Mouse (Mus musculus) layer of hippocampus, adult 8-10 months (tissue): ENCODE results near the gene Olfr776. TPM values are rescaled to one million over a fixed set of nuclear protein-coding genes. Genes with fewer than 3 reads are reported as not detected.
"Not testable (repeated sequence)": the region's sequence is repeated elsewhere in the genome, so short reads cannot be mapped to it uniquely, and the experiment has no call there.

ENCODE experiments used
- DNase-seq, 2 experiments: peaks; one replicate each; pipeline ENCODE4 v3.0.0; 2022; ENCODE audit warnings: low spot score in 2 of 2
- total RNA-seq, 4 experiments: library from RNA; stranded (reverse); gene quantifications; 2 replicates each; pipeline ENCODE4 v1.2.4; 2022

Gene Olfr776
- not detected for total RNA-seq

DNA sequence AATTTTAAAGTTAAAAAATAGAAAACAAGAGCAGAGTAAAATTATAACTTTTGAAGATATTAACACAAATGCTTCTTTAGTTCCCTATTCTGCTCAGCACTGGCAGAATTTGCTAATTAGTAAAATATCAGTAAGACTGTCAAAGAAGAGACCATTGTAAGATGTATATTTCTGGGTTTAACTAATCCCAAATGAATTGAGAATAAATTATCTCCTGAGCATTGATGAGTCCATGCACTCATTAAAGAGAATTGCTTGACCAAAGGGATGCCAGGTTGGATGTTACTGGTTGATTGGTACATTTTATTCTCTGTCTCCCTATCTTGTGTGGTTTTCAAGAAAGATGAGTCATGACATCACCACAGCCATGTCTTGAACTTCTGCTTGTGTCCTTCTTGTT lies at the start of gene Olfr776:
TSS of gene Olfr776 (plus strand) at position 301 of the 400 bp plus-strand sequence.
- no peak for DNase-seq

DNA sequence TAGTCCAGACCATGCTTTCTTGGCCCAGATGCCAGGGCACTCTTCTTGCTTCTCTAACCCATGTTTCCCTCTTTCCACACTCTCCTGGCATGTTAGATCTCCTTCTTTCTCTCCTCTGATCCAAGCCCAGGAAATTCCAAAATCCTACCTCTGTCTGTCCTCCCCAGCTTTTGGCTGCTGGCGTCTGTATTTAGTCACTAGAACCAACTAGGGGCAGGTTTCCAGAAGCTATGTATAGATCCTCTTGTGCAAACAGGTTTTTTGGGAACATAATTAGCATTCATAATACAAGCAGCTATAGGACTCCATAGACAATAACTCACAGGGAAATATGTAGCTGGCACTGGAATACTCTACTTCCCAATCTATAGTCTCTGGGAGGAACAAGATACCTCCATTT lies 28.2 kb upstream of the Olfr776 start:
- DNase-seq: no peak

DNA sequence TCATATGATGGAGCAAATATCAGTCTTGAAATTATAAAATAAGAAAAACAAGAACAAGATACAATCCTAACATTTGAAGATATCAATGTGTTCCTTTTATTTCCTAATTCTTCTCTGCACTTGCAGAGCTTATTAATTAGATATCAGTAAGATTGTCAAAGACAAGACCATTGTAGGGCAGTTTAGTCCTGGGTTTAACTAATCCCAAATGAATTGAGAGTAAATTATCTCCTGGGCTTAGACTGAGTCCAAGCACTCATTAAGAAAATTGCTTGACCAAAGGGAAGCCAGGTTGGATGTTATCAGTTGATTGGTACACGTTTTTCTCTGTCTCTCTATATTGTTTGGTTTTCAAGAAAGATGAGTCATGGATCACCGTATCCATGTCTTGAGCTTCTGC lies 23.0 kb upstream of the Olfr776 start, which contains the start of gene Olfr774:
TSS of gene Olfr774 (plus strand) at position 301 of the 400 bp plus-strand sequence.
- DNase-seq: no peak

- no peak for DNase-seq
Observed at GRCm38 (mm10) chr10:129248112-129248511, 10.8 kb upstream of the Olfr776 start, which contains the start of gene Olfr775. Gene Olfr775 (plus strand): TSS chr10:129248412.

DNA sequence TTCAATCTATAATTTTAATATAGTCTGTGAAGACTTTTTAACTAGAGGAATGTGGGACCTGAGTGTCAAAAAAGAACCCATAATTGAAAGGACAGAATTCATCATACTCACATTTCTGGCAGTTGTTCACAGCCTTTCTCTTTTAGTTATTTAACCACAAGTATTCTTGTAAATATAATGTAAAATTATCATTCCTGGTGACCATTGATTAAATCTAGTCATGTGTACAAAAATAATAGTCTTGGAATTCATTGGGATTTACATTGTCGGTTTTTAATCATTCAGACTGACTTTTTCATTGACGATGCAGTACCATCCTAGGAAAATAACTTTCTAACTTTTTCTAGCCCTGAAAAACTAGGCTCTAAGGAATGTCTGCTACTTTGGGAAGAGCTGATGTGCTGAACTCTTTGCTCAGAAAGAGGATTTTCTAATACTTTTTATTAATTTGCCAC lies 12.2 kb downstream of the Olfr776 start, which contains the start of gene Olfr777:
TSS of gene Olfr777 (minus strand) at position 405 of the 455 bp plus-strand sequence.
- DNase-seq: no peak

GRCm38 (mm10) chr10:129312973-129313372 lies 54.0 kb downstream of the Olfr776 start:
- DNase-seq: not testable (repeated sequence)

DNA sequence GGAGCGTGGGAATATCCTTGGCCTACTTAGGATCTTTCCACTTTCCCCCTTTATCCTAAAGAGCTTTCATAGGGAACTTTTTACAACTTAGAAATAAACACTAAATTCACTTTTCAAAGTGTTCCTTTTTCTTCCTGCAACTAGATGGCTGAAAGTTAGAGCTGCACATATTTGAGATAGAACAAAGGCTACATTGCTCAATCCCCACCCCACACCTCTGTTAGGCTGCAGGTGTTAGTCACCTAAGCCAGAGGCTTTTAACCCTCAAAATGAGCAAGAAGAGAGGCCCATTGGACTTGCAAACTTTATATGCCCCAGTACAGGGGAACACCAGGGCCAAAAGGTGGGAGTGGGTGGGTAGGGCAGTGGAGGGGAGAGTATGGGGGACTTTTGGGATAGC lies 54.6 kb downstream of the Olfr776 start:
- DNase-seq: not testable (repeated sequence)

Other genes with a start within 250 kb of the Olfr776 start
- not detected for gene Olfr763, start 248.3 kb upstream of the Olfr776 start, total RNA-seq
- gene Olfr764-ps1, start 219.2 kb upstream of the Olfr776 start, total RNA-seq: not detected
- gene Olfr765, start 209.1 kb upstream of the Olfr776 start, total RNA-seq: not detected
- not detected for gene Olfr766-ps1, start 190.2 kb upstream of the Olfr776 start, total RNA-seq
- under 1 TPM in 1 of 4 experiments, not detected in 3; 0.11 TPM for gene Olfr767, start 176.2 kb upstream of the Olfr776 start, total RNA-seq
- not detected for gene Olfr768, start 159.8 kb upstream of the Olfr776 start, total RNA-seq
- gene Olfr769, start 141.3 kb upstream of the Olfr776 start, total RNA-seq: not detected
- gene Olfr770, start 120.1 kb upstream of the Olfr776 start, total RNA-seq: not detected
- not detected for gene Olfr771, start 94.4 kb upstream of the Olfr776 start, total RNA-seq
- gene Olfr772, start 81.2 kb upstream of the Olfr776 start, total RNA-seq: not detected
- gene Olfr773, start 71.7 kb upstream of the Olfr776 start, total RNA-seq: not detected
- gene Olfr774, start 22.9 kb upstream of the Olfr776 start, total RNA-seq: not detected
- under 1 TPM in 1 of 4 experiments, not detected in 3; 0.12 TPM for gene Olfr775, start 10.7 kb upstream of the Olfr776 start, total RNA-seq
- not detected for gene Olfr777, start 12.4 kb downstream of the Olfr776 start, total RNA-seq
- not detected for gene Olfr780, start 59.0 kb downstream of the Olfr776 start, total RNA-seq
- not detected for gene Olfr781, start 69.7 kb downstream of the Olfr776 start, total RNA-seq
- gene Olfr782, start 89.7 kb downstream of the Olfr776 start, total RNA-seq: not detected
- under 1 TPM in 3 of 4 experiments, not detected in 1; 0.14 to 0.23 (median 0.22) TPM for gene Olfr784, start 125.0 kb downstream of the Olfr776 start, total RNA-seq
- gene Olfr785, start 146.3 kb downstream of the Olfr776 start, total RNA-seq: not detected
- gene Olfr786, start 168.2 kb downstream of the Olfr776 start, total RNA-seq: not detected
- gene Olfr787, start 202.7 kb downstream of the Olfr776 start, total RNA-seq: not detected
- gene Olfr788, start 211.9 kb downstream of the Olfr776 start, total RNA-seq: not detected
- not detected for gene Olfr789, start 225.6 kb downstream of the Olfr776 start, total RNA-seq
- gene Olfr790, start 239.4 kb downstream of the Olfr776 start, total RNA-seq: not detected